Mouse (Mus musculus) heart, adult 2 months (tissue): ENCODE data around the gene Mrpl14.

Experiments used
- CTCF ChIP-seq: fragments of 200-600 bp; IDR thresholded peaks from 2 replicates; pipeline ENCODE4 v1.8.1; 2022; ENCODE audit warnings: antibody characterized with exemption, mild to moderate bottlenecking, moderate library complexity
- EP300 ChIP-seq: fragments of 200-500 bp; IDR thresholded peaks from 2 replicates; pipeline ENCODE4 v1.6.1; 2011; ENCODE audit warnings: low read depth, low read length, control low read depth; ENCODE audit not compliant: insufficient read depth
- POLR2A ChIP-seq: fragments of 200-500 bp; IDR thresholded peaks from 2 replicates; pipeline ENCODE4 v1.6.1; 2011; ENCODE audit warnings: mild to moderate bottlenecking, low read depth, low read length, control low read depth; ENCODE audit not compliant: insufficient read depth

GRCm38 (mm10) chr17:45733735-45734301, 47.7 kb downstream of the Mrpl14 start, which contains the start of gene 1600014C23Rik:
- TF ChIP-seq CTCF (no peak), EP300 (no peak), POLR2A (no peak)
